Mouse (Mus musculus) stomach, embryonic 15.5 days (tissue): ENCODE measurements at regions not wholly inside any gene's neighbourhood (a gene's known extent, or its start where the extent isn't known, plus 50 kb on each side); places are given as distances from the start of the nearest gene placed in this dataset.
"Not testable (repeated sequence)": the region's sequence is repeated elsewhere in the genome, so short reads cannot be mapped to it uniquely, and the experiment has no call there.

Experiments
- ATAC-seq: fragments of 200-750 bp; cut with Nextera tagmentation; 2 replicates; pipeline ENCODE4 v1.8.0; 2017; ENCODE audit warnings: low read depth, moderate number of reproducible peaks, moderate TSS enrichment; ENCODE audit not compliant: insufficient read depth, low FRiP score
- H3K27ac ChIP-seq: fragments of 300-500 bp; sonication (generic); 2 replicates; pipeline ENCODE4 v1.5.1; 2015; ENCODE audit warnings: mild to moderate bottlenecking, inconsistent platforms
- H3K27me3 ChIP-seq: fragments of 300-500 bp; sonication (generic); replicated peaks from 2 replicates; pipeline ENCODE4 v1.6.1; 2015; ENCODE audit warnings: inconsistent platforms
- H3K36me3 ChIP-seq: fragments of 300-500 bp; sonication (generic); 2 replicates; pipeline ENCODE4 v1.6.1; 2015; ENCODE audit warnings: inconsistent platforms
- H3K4me1 ChIP-seq: fragments of 300-500 bp; sonication (generic); 2 replicates; pipeline ENCODE4 v1.6.1; 2015; ENCODE audit warnings: inconsistent platforms
- H3K4me2 ChIP-seq: fragments of 300-500 bp; sonication (generic); 2 replicates; pipeline ENCODE4 v1.6.1; 2015; ENCODE audit warnings: mild to moderate bottlenecking, inconsistent platforms
- H3K4me3 ChIP-seq: fragments of 300-500 bp; sonication (generic); replicated peaks from 2 replicates; pipeline ENCODE4 v1.5.1; 2015; ENCODE audit warnings: inconsistent platforms
- H3K9ac ChIP-seq: fragments of 300-500 bp; sonication (generic); 2 replicates; pipeline ENCODE4 v1.6.1; 2015; ENCODE audit warnings: inconsistent platforms
- H3K9me3 ChIP-seq: fragments of 300-500 bp; sonication (generic); 2 replicates; pipeline ENCODE4 v1.6.1; 2016; ENCODE audit warnings: inconsistent platforms
- WGBS: fragments of 180-500 bp; shearing (Covaris S2); methylation state at CpG from one replicate; pipeline ENCODE4 v1.1.7; 2015; 5-methylcytosine and 5-hydroxymethylcytosine counted together

DNA sequence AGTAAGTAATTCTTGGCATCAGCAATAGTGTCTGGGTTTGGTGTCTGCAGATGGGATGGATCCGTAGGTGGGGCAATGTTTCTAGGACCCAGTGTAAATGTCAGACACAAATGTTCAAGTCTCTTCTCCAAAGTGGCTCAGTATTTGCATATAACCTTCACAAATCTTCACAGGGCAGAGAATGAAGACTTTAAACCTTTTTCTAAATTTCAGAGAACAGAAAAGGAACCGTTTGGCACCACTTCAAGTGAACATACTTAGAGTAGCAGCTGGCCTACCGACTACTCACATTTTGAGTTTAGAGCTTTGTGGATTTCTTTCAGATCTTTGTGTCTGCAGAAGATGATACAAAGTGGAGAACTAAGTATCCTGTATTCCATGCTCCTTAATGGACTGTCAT, 1319.5 kb upstream of the Adam24 start:
- WGBS: 74% methylated on average over 3 of the region's 3 CpGs
- no peak overlapping the region for H3K4me3 ChIP-seq
- H3K9ac ChIP-seq: no peak overlapping the region
- no peak overlapping the region for H3K4me2 ChIP-seq
- no peak overlapping the region for H3K27ac ChIP-seq
- H3K27me3 ChIP-seq: no peaks in the 10 kb centered on the region
- ATAC-seq: no peak
- no peaks in the 10 kb centered on the region for H3K4me1 ChIP-seq
- H3K9me3 ChIP-seq: no peaks in the 10 kb centered on the region
- no peaks in the 10 kb centered on the region for H3K36me3 ChIP-seq

DNA sequence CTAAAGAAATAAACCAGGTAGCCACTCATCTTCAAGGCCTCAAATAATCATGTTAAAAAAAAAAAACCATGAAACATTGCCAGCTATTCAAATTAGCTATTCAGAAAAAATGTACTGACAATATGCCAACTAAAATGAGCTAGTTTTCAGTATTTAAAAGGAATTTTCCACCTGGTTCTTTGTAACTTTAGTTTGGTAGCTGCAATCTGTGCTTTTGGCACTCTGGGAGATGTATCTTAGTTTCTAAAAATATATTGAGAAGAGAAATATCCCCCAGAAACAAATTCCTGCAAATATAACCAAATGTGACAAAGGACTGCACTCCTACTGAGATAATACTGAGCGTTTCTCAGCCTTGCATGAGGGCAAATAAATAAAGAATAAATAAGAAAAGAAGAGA, 1317.8 kb upstream of the Adam24 start:
- no peaks in the 10 kb centered on the region for H3K27me3 ChIP-seq
- no peak overlapping the region for H3K4me2 ChIP-seq
- no peaks in the 10 kb centered on the region for H3K9me3 ChIP-seq
- H3K36me3 ChIP-seq: no peaks in the 10 kb centered on the region
- H3K4me1 ChIP-seq: no peaks in the 10 kb centered on the region
- no peak overlapping the region for H3K9ac ChIP-seq
- H3K4me3 ChIP-seq: no peak overlapping the region
- no peak overlapping the region for H3K27ac ChIP-seq
- ATAC-seq: no peak
- WGBS: 83% methylated on average over 1 of the region's 1 CpGs

- WGBS: 78% methylated on average over 3 of the region's 3 CpGs
- no peak overlapping the region for H3K9ac ChIP-seq
- H3K4me1 ChIP-seq: no peaks in the 10 kb centered on the region
- no peaks in the 10 kb centered on the region for H3K27me3 ChIP-seq
- no peak for ATAC-seq
- H3K4me2 ChIP-seq: no peak overlapping the region
- no peak overlapping the region for H3K4me3 ChIP-seq
- no peaks in the 10 kb centered on the region for H3K36me3 ChIP-seq
- no peaks in the 10 kb centered on the region for H3K9me3 ChIP-seq
- H3K27ac ChIP-seq: no peak overlapping the region
Observed at GRCm38 (mm10) chr8:39357865-39358264, 1317.0 kb upstream of the Adam24 start.

GRCm38 (mm10) chr8:39366346-39366745, 1308.5 kb upstream of the Adam24 start:
- H3K36me3 ChIP-seq, H3K4me3 ChIP-seq, H3K9ac ChIP-seq, H3K4me1 ChIP-seq, ATAC-seq, H3K4me2 ChIP-seq, H3K27me3 ChIP-seq, H3K27ac ChIP-seq, H3K9me3 ChIP-seq: not testable (repeated sequence)
- 67% methylated on average over 2 of the region's 2 CpGs for WGBS
